Mouse (Mus musculus): Measurements from ENCODE around the gene Olfr1392. TPM values are rescaled to one million over a fixed set of nuclear protein-coding genes. Genes with fewer than 3 reads are reported as not detected.
"Not testable (repeated sequence)": the region's sequence is repeated elsewhere in the genome, so short reads cannot be mapped to it uniquely, and the experiment has no call there.

The Olfr1392 gene
- not detected in 2 replicates for polyA plus RNA-seq (2014; fragmentation: Nextera tagmentation; extraction: Ambion mirVana)

DNA sequence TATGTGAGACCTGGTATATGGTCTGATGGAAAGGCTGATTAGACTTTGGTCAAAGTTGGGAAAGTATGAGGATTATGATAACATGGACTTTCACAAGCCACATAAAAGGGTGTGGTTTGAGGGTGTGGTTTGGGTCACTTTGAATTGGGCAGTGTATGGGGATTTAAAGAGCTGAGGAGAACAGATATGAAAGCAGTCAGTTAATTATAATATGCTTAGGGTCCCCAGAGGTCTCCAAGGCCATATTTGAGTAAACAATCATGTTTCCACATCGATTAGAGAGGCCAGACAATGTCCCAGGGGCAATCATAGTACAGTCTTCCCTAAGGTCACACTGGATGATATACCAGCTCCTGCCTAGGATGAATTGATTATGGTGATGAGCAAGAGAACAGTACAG is at the start of gene Olfr1392:
TSS of gene Olfr1392 (plus strand) at position 301 of the 400 bp plus-strand sequence.
- not testable (repeated sequence) for H3K27me3 ChIP-seq (ENCODE audit: control insufficient read depth, insufficient read depth, low read length); DNase-seq (ENCODE audit: low spot score); H3K9me3 ChIP-seq (replicated peaks; ENCODE audit: control insufficient read depth, low read length); H3K4me3 ChIP-seq (ENCODE audit: low read depth, low read length); H3K27ac ChIP-seq (replicated peaks; ENCODE audit: low read depth, low read length); H3K4me2 ChIP-seq (ENCODE audit: low read depth, low read length); H3K4me1 ChIP-seq (ENCODE audit: control insufficient read depth, insufficient read depth, low read length); H3K36me3 ChIP-seq (replicated peaks; ENCODE audit: control insufficient read depth, insufficient read depth, low read depth, low read length); ATAC-seq (replicated peaks; ENCODE audit: insufficient number of reproducible peaks, low FRiP score, low TSS enrichment, low read depth); H3K9ac ChIP-seq (replicated peaks; ENCODE audit: low read length)
- WGBS, result 67% methylated on average over 1 of the region's 1 CpGs

GRCm38 (mm10) chr11:49235459-49236207 is 49.4 kb upstream of the Olfr1392 start:
- H3K36me3 ChIP-seq (replicated peaks; ENCODE audit: control insufficient read depth, insufficient read depth, low read depth, low read length), result no peaks in the 10 kb centered on the region
- WGBS, result 64% methylated on average over 3 of the region's 3 CpGs
- no peaks in the 10 kb centered on the region for H3K27me3 ChIP-seq (ENCODE audit: control insufficient read depth, insufficient read depth, low read length)
- ATAC-seq (replicated peaks; ENCODE audit: insufficient number of reproducible peaks, low FRiP score, low TSS enrichment, low read depth), result no peak
- H3K4me2 ChIP-seq (ENCODE audit: low read depth, low read length), result no peak overlapping the region
- no peaks in the 10 kb centered on the region for H3K9me3 ChIP-seq (replicated peaks; ENCODE audit: control insufficient read depth, low read length)
- no peak overlapping the region for H3K27ac ChIP-seq (replicated peaks; ENCODE audit: low read depth, low read length)
- DNase-seq (ENCODE audit: low spot score), result no peak
- H3K4me1 ChIP-seq (ENCODE audit: control insufficient read depth, insufficient read depth, low read length), result no peaks in the 10 kb centered on the region
- H3K4me3 ChIP-seq (ENCODE audit: low read depth, low read length), result no peak overlapping the region
- H3K9ac ChIP-seq (replicated peaks; ENCODE audit: low read length), result no peak overlapping the region

DNA sequence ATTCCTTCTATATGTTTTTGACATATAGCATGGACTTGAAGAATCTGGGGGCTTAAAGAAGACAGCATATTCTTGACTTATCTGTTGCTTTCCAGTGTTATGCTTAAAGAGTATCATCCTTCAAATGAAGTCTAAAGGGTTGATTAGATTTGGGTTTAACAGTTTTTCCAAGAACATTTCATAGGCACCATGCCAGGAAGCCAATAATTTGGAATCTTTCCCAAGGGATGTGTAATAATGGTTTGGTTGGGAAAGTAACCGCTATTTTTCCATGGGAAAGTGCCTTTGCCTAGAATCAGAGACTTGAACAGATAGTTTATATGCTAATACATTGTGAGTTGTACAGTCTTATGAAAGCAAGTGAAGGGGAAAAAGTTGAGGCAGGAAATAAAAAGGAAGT is 48.2 kb upstream of the Olfr1392 start:
- Histone ChIP-seq H3K27me3 (ENCODE audit: control insufficient read depth, insufficient read depth, low read length) (no peaks in the 10 kb centered on the region), H3K36me3 (replicated peaks; ENCODE audit: control insufficient read depth, insufficient read depth, low read depth, low read length) (no peaks in the 10 kb centered on the region), H3K4me1 (ENCODE audit: control insufficient read depth, insufficient read depth, low read length) (no peaks in the 10 kb centered on the region), H3K9me3 (replicated peaks; ENCODE audit: control insufficient read depth, low read length) (no peaks in the 10 kb centered on the region), H3K9ac (replicated peaks; ENCODE audit: low read length) (no peak overlapping the region), H3K27ac (replicated peaks; ENCODE audit: low read depth, low read length) (no peak overlapping the region), H3K4me2 (ENCODE audit: low read depth, low read length) (no peak overlapping the region), H3K4me3 (ENCODE audit: low read depth, low read length) (no peak overlapping the region)
- WGBS, result 87% methylated on average over 1 of the region's 1 CpGs
- DNase-seq (ENCODE audit: low spot score) (no peak), ATAC-seq (replicated peaks; ENCODE audit: insufficient number of reproducible peaks, low FRiP score, low TSS enrichment, low read depth) (no peak)

GRCm38 (mm10) chr11:49237532-49237931 is 47.5 kb upstream of the Olfr1392 start:
- no peak overlapping the region for H3K4me3 ChIP-seq (ENCODE audit: low read depth, low read length)
- no peaks in the 10 kb centered on the region for H3K9me3 ChIP-seq (replicated peaks; ENCODE audit: control insufficient read depth, low read length)
- H3K9ac ChIP-seq (replicated peaks; ENCODE audit: low read length), result no peak overlapping the region
- no peaks in the 10 kb centered on the region for H3K36me3 ChIP-seq (replicated peaks; ENCODE audit: control insufficient read depth, insufficient read depth, low read depth, low read length)
- no peak overlapping the region for H3K4me2 ChIP-seq (ENCODE audit: low read depth, low read length)
- ATAC-seq (replicated peaks; ENCODE audit: insufficient number of reproducible peaks, low FRiP score, low TSS enrichment, low read depth) (no peak), DNase-seq (ENCODE audit: low spot score) (no peak)
- H3K4me1 ChIP-seq (ENCODE audit: control insufficient read depth, insufficient read depth, low read length), result no peaks in the 10 kb centered on the region
- no peak overlapping the region for H3K27ac ChIP-seq (replicated peaks; ENCODE audit: low read depth, low read length)
- WGBS, result 82% methylated on average over 2 of the region's 2 CpGs
- no peaks in the 10 kb centered on the region for H3K27me3 ChIP-seq (ENCODE audit: control insufficient read depth, insufficient read depth, low read length)

- Histone ChIP-seq H3K27me3 (ENCODE audit: control insufficient read depth, insufficient read depth, low read length) (no peaks in the 10 kb centered on the region), H3K9ac (replicated peaks; ENCODE audit: low read length) (no peak overlapping the region), H3K4me1 (ENCODE audit: control insufficient read depth, insufficient read depth, low read length) (no peaks in the 10 kb centered on the region), H3K27ac (replicated peaks; ENCODE audit: low read depth, low read length) (no peak overlapping the region), H3K4me3 (ENCODE audit: low read depth, low read length) (no peak overlapping the region), H3K36me3 (replicated peaks; ENCODE audit: control insufficient read depth, insufficient read depth, low read depth, low read length) (no peaks in the 10 kb centered on the region), H3K4me2 (ENCODE audit: low read depth, low read length) (no peak overlapping the region), H3K9me3 (replicated peaks; ENCODE audit: control insufficient read depth, low read length) (no peaks in the 10 kb centered on the region)
- ATAC-seq (replicated peaks; ENCODE audit: insufficient number of reproducible peaks, low FRiP score, low TSS enrichment, low read depth) (no peak), DNase-seq (ENCODE audit: low spot score) (no peak)
- WGBS, result 97% methylated on average over 1 of the region's 1 CpGs
These were observed 44.8 kb upstream of the Olfr1392 start for GRCm38 (mm10) chr11:49240310-49240709.

GRCm38 (mm10) chr11:49240874-49241273 is 44.2 kb upstream of the Olfr1392 start:
- Histone ChIP-seq H3K4me1 (ENCODE audit: control insufficient read depth, insufficient read depth, low read length) (no peaks in the 10 kb centered on the region), H3K4me3 (ENCODE audit: low read depth, low read length) (no peak overlapping the region), H3K27me3 (ENCODE audit: control insufficient read depth, insufficient read depth, low read length) (no peaks in the 10 kb centered on the region), H3K9me3 (replicated peaks; ENCODE audit: control insufficient read depth, low read length) (no peaks in the 10 kb centered on the region), H3K36me3 (replicated peaks; ENCODE audit: control insufficient read depth, insufficient read depth, low read depth, low read length) (no peaks in the 10 kb centered on the region), H3K9ac (replicated peaks; ENCODE audit: low read length) (no peak overlapping the region), H3K27ac (replicated peaks; ENCODE audit: low read depth, low read length) (no peak overlapping the region), H3K4me2 (ENCODE audit: low read depth, low read length) (no peak overlapping the region)
- DNase-seq (ENCODE audit: low spot score) (no peak), ATAC-seq (replicated peaks; ENCODE audit: insufficient number of reproducible peaks, low FRiP score, low TSS enrichment, low read depth) (no peak)
- 89% methylated on average over 4 of the region's 4 CpGs for WGBS

DNA sequence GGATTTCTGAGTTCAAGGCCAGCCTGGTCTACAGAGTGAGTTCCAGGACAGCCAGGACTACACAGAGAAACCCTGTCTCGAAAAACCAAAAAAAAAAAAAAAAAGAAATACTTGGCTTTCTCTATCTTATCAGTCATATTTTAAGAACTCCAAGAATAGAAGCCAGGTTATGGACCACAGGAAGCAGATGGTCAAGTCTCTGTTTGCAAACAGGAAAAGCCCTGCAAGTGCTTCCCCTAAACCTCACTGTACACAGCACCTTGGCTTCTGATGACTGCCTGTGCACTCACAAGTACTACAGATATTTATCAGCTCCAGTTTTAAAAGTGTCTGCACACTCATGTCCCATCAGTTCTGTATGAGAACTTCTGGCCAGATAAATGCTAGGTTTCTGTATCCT is 43.6 kb upstream of the Olfr1392 start:
- Histone ChIP-seq H3K36me3 (replicated peaks; ENCODE audit: control insufficient read depth, insufficient read depth, low read depth, low read length) (no peaks in the 10 kb centered on the region), H3K9ac (replicated peaks; ENCODE audit: low read length) (no peak overlapping the region), H3K27ac (replicated peaks; ENCODE audit: low read depth, low read length) (no peak overlapping the region), H3K4me2 (ENCODE audit: low read depth, low read length) (no peak overlapping the region), H3K9me3 (replicated peaks; ENCODE audit: control insufficient read depth, low read length) (no peaks in the 10 kb centered on the region), H3K27me3 (ENCODE audit: control insufficient read depth, insufficient read depth, low read length) (no peaks in the 10 kb centered on the region), H3K4me3 (ENCODE audit: low read depth, low read length) (no peak overlapping the region), H3K4me1 (ENCODE audit: control insufficient read depth, insufficient read depth, low read length) (no peaks in the 10 kb centered on the region)
- 33% methylated on average over 1 of the region's 1 CpGs for WGBS
- ATAC-seq (replicated peaks; ENCODE audit: insufficient number of reproducible peaks, low FRiP score, low TSS enrichment, low read depth) (no peak), DNase-seq (ENCODE audit: low spot score) (no peak)

GRCm38 (mm10) chr11:49242944-49243626 is 42.0 kb upstream of the Olfr1392 start:
- Histone ChIP-seq H3K9ac (replicated peaks; ENCODE audit: low read length) (peak overlapping the region; percentile 61), H3K36me3 (replicated peaks; ENCODE audit: control insufficient read depth, insufficient read depth, low read depth, low read length) (no peaks in the 10 kb centered on the region), H3K4me3 (ENCODE audit: low read depth, low read length) (peak overlapping the region; percentile 46), H3K27me3 (ENCODE audit: control insufficient read depth, insufficient read depth, low read length) (no peaks in the 10 kb centered on the region), H3K27ac (replicated peaks; ENCODE audit: low read depth, low read length) (peak overlapping the region; percentile 84), H3K9me3 (replicated peaks; ENCODE audit: control insufficient read depth, low read length) (no peaks in the 10 kb centered on the region), H3K4me2 (ENCODE audit: low read depth, low read length) (peak overlapping the region; percentile 55), H3K4me1 (ENCODE audit: control insufficient read depth, insufficient read depth, low read length) (no peaks in the 10 kb centered on the region)
- DNase-seq (ENCODE audit: low spot score), result peak; percentile 78
- WGBS, result 21% methylated on average over 11 of the region's 11 CpGs
- ATAC-seq (replicated peaks; ENCODE audit: insufficient number of reproducible peaks, low FRiP score, low TSS enrichment, low read depth), result peak; percentile 10
